Comparison of ENCODE assay signal across 25 mouse cellular contexts in genomic region chr11:116055873-116056272, GRCm38 (mm10). TPM values are rescaled to one million over a fixed set of nuclear protein-coding genes. Genes with fewer than 3 reads are reported as not detected.
DNase-seq lines count a peak whose midpoint lies in the region; ATAC-seq and TF ChIP-seq lines count a peak whose summit lies in the region.
"Had no signal": no experiment of that assay in that cellular context is flagged by ENCODE, and none has a peak within 500 bp of the region (broad histone marks: within the 10 kb centered on the region; RNA-seq: fewer than 3 reads in every experiment).

No protein-coding gene starts in this region.

- DNase-seq in liver = peak; percentile 48
- no peak for DNase-seq in liver, postnatal 0 days
- no peak for DNase-seq in liver, embryonic 13.5 days
- no peak for DNase-seq in adrenal gland, postnatal 10 days
- no peak for DNase-seq in neural tube, embryonic 10.5 days (ENCODE audit: extremely low spot score, low spot score)
- DNase-seq: adrenal gland, postnatal 14 days; B cell, adult 2 months; cerebellum, adult 11 months; cerebellum, adult 8-10 months; cerebellum, postnatal 14 days; gastrocnemius, postnatal 36 days; heart, adult 2 months; heart, postnatal 14 days; heart, postnatal 4 days had no signal

- H3K4me3 ChIP-seq in liver, postnatal 0 days (ENCODE audit: low read depth, low read length) = no peak overlapping the region
- no peak overlapping the region for H3K4me3 ChIP-seq in liver, embryonic 13.5 days (replicated peaks)
- H3K4me3 ChIP-seq: forebrain, embryonic 12.5 days; forebrain, embryonic 15.5 days; heart, adult 2 months; heart, embryonic 10.5 days; heart, embryonic 13.5 days had no signal

- no peak overlapping the region for H3K27ac ChIP-seq in liver, postnatal 0 days (ENCODE audit: low read depth)
- H3K27ac ChIP-seq in liver, embryonic 13.5 days = peak overlapping the region; percentile 20; the same call in 1 of the 2 replicates
- H3K27ac ChIP-seq: forebrain, embryonic 12.5 days; forebrain, embryonic 15.5 days; heart, adult 2 months; heart, embryonic 10.5 days; hindbrain, embryonic 14.5 days; hindbrain, postnatal 0 days had no signal

- H3K4me2 ChIP-seq in liver, postnatal 0 days (ENCODE audit: low read depth, low read length) = no peak overlapping the region
- H3K4me2 ChIP-seq in liver, embryonic 13.5 days = no peak overlapping the region
- H3K4me2 ChIP-seq: forebrain, embryonic 12.5 days; forebrain, embryonic 15.5 days; heart, embryonic 13.5 days; hindbrain, embryonic 14.5 days had no signal

- 61% methylated on average over 11 of the region's 11 CpGs for WGBS in liver, postnatal 0 days (ENCODE audit: insufficient replicate concordance)
- 59% methylated on average over 11 of the region's 11 CpGs for WGBS in liver, embryonic 13.5 days (ENCODE audit: insufficient replicate concordance)

- ATAC-seq in liver, postnatal 0 days = no peak
- ATAC-seq in erythroblast, adult 5-6 weeks (replicated peaks; ENCODE audit: low FRiP score, poor library complexity, severe bottlenecking) = peak; percentile 53
- ATAC-seq in liver, embryonic 13.5 days (ENCODE audit: low read depth) = peak; percentile 28; the same call in 1 of the 2 replicates
- peak; percentile 41 for ATAC-seq in megakaryocyte-erythroid progenitor cell, adult 5-6 weeks (replicated peaks; ENCODE audit: low FRiP score, low TSS enrichment, poor library complexity, severe bottlenecking)
- ATAC-seq: forebrain, embryonic 15.5 days; hindbrain, postnatal 0 days; Patski had no signal

- peaks cover 80% of the 10 kb centered on the region for H3K36me3 ChIP-seq in liver, postnatal 0 days (replicated peaks; ENCODE audit: insufficient read depth, low read length)
- H3K36me3 ChIP-seq in liver, embryonic 13.5 days = peaks cover 98% of the 10 kb centered on the region

- H3K9me3 ChIP-seq in liver, postnatal 0 days (ENCODE audit: low read length) = no peaks in the 10 kb centered on the region
- H3K9me3 ChIP-seq in liver, embryonic 13.5 days (replicated peaks) = no peaks in the 10 kb centered on the region
- H3K9me3 ChIP-seq: forebrain, embryonic 12.5 days; forebrain, embryonic 15.5 days; G1E; heart, embryonic 10.5 days; heart, embryonic 13.5 days had no signal

- TF ChIP-seq EP300 in liver, postnatal 0 days (IDR thresholded peaks at IDR 0.05; ENCODE audit: low read depth) = no peak

- no peaks in the 10 kb centered on the region for H3K27me3 ChIP-seq in liver, postnatal 0 days (ENCODE audit: insufficient read depth, low read length)
- no peaks in the 10 kb centered on the region for H3K27me3 ChIP-seq in liver, embryonic 13.5 days
- H3K27me3 ChIP-seq: CH12.LX; forebrain, embryonic 12.5 days; forebrain, embryonic 15.5 days; heart, embryonic 13.5 days; Patski had no signal

- peaks cover 19% of the 10 kb centered on the region for H3K4me1 ChIP-seq in liver, postnatal 0 days (ENCODE audit: insufficient read depth)
- H3K4me1 ChIP-seq in liver, embryonic 13.5 days (replicated peaks) = peaks cover 65% of the 10 kb centered on the region
- H3K4me1 ChIP-seq: forebrain, embryonic 15.5 days had no signal

- TF ChIP-seq CTCF in liver, postnatal 0 days (IDR thresholded peaks at IDR 0.05; ENCODE audit: low read depth) = no peak

- no peak overlapping the region for H3K9ac ChIP-seq in liver, postnatal 0 days (replicated peaks)
- H3K9ac ChIP-seq in liver, embryonic 13.5 days = peak overlapping the region; percentile 50; the same call in 1 of the 2 replicates
- H3K9ac ChIP-seq: forebrain, embryonic 12.5 days; forebrain, embryonic 15.5 days; heart, embryonic 13.5 days; hindbrain, embryonic 14.5 days had no signal

RNA-seq across cellular contexts. Expression of gene Unc13d, which starts 21.9 kb away (rescaled TPM):
- 6.1 and 6.9 TPM in 2 replicates for polyA plus RNA-seq in liver, postnatal 0 days (2015; fragmentation: Nextera tagmentation; extraction: Ambion mirVana)
- total RNA-seq in erythroblast, adult 5-6 weeks (2015; ENCODE audit: low replicate concordance) = 4.2 and 4.8 TPM in 2 replicates
- total RNA-seq in erythroblast, adult 5-6 weeks (2017; ENCODE audit: low replicate concordance) = 4.3 and 7.0 TPM in 2 replicates
- 31.6 and 32.7 TPM in 2 replicates for polyA plus RNA-seq in liver, embryonic 13.5 days (2015; fragmentation: Nextera tagmentation; extraction: Ambion mirVana)
- 47.1 and 58.7 TPM in 2 replicates for total RNA-seq in megakaryocyte-erythroid progenitor cell, adult 5-6 weeks (2014; fragmentation: Nextera tagmentation)
- total RNA-seq in megakaryocyte-erythroid progenitor cell, adult 5-6 weeks (2017) = 24.8 and 36.3 TPM in 2 replicates
- 1 to 10 TPM; 2.3 to 2.7 TPM for total RNA-seq in adrenal gland, postnatal 10 days (2021)

RNA-seq across cellular contexts. Expression of gene Unk, which starts 25.8 kb away (rescaled TPM):
- polyA plus RNA-seq in liver, postnatal 0 days (2015; fragmentation: Nextera tagmentation; extraction: Ambion mirVana) = 3.9 and 5.1 TPM in 2 replicates
- 4.2 and 6.9 TPM in 2 replicates for total RNA-seq in erythroblast, adult 5-6 weeks (2015; ENCODE audit: low replicate concordance)
- total RNA-seq in erythroblast, adult 5-6 weeks (2017; ENCODE audit: low replicate concordance) = 7.9 and 17.3 TPM in 2 replicates
- 9.8 and 10.7 TPM in 2 replicates for polyA plus RNA-seq in liver, embryonic 13.5 days (2015; fragmentation: Nextera tagmentation; extraction: Ambion mirVana)
- 27.0 and 53.0 TPM in 2 replicates for total RNA-seq in megakaryocyte-erythroid progenitor cell, adult 5-6 weeks (2014; fragmentation: Nextera tagmentation)
- 11.0 and 12.0 TPM in 2 replicates for total RNA-seq in megakaryocyte-erythroid progenitor cell, adult 5-6 weeks (2017)
- total RNA-seq in adrenal gland, postnatal 10 days (2021) = 10 to 100 TPM; 21.0 to 26.0 TPM

RNA-seq across cellular contexts. Expression of gene H3f3b, which starts 28.1 kb away (rescaled TPM):
- 647 and 656 TPM in 2 replicates for polyA plus RNA-seq in liver, postnatal 0 days (2015; fragmentation: Nextera tagmentation; extraction: Ambion mirVana)
- 366 and 401 TPM in 2 replicates for total RNA-seq in erythroblast, adult 5-6 weeks (2015; ENCODE audit: low replicate concordance)
- 384 and 542 TPM in 2 replicates for total RNA-seq in erythroblast, adult 5-6 weeks (2017; ENCODE audit: low replicate concordance)
- polyA plus RNA-seq in liver, embryonic 13.5 days (2015; fragmentation: Nextera tagmentation; extraction: Ambion mirVana) = 785 and 880 TPM in 2 replicates
- 594 and 607 TPM in 2 replicates for total RNA-seq in megakaryocyte-erythroid progenitor cell, adult 5-6 weeks (2014; fragmentation: Nextera tagmentation)
- 709 and 905 TPM in 2 replicates for total RNA-seq in megakaryocyte-erythroid progenitor cell, adult 5-6 weeks (2017)
- total RNA-seq in adrenal gland, postnatal 10 days (2021) = 100 to 1,000 TPM; 401 to 426 TPM

RNA-seq across cellular contexts. Expression of gene Wbp2, which starts 30.9 kb away (rescaled TPM):
- 63.3 and 65.0 TPM in 2 replicates for polyA plus RNA-seq in liver, postnatal 0 days (2015; fragmentation: Nextera tagmentation; extraction: Ambion mirVana)
- 105 and 125 TPM in 2 replicates for total RNA-seq in erythroblast, adult 5-6 weeks (2015; ENCODE audit: low replicate concordance)
- 58.0 and 68.8 TPM in 2 replicates for total RNA-seq in erythroblast, adult 5-6 weeks (2017; ENCODE audit: low replicate concordance)
- polyA plus RNA-seq in liver, embryonic 13.5 days (2015; fragmentation: Nextera tagmentation; extraction: Ambion mirVana) = 58.9 and 81.2 TPM in 2 replicates
- 57.6 and 94.8 TPM in 2 replicates for total RNA-seq in megakaryocyte-erythroid progenitor cell, adult 5-6 weeks (2014; fragmentation: Nextera tagmentation)
- total RNA-seq in megakaryocyte-erythroid progenitor cell, adult 5-6 weeks (2017) = 21.2 and 23.9 TPM in 2 replicates
- 100 to 1,000 TPM; 103 to 110 TPM for total RNA-seq in adrenal gland, postnatal 10 days (2021)

RNA-seq across cellular contexts. Expression of gene Galk1, which starts 43.4 kb away (rescaled TPM):
- 317 and 319 TPM in 2 replicates for polyA plus RNA-seq in liver, postnatal 0 days (2015; fragmentation: Nextera tagmentation; extraction: Ambion mirVana)
- 1.5 and 4.8 TPM in 2 replicates for total RNA-seq in erythroblast, adult 5-6 weeks (2015; ENCODE audit: low replicate concordance)
- total RNA-seq in erythroblast, adult 5-6 weeks (2017; ENCODE audit: low replicate concordance) = 3.6 and 4.5 TPM in 2 replicates
- 164 and 165 TPM in 2 replicates for polyA plus RNA-seq in liver, embryonic 13.5 days (2015; fragmentation: Nextera tagmentation; extraction: Ambion mirVana)
- 31.7 and 35.1 TPM in 2 replicates for total RNA-seq in megakaryocyte-erythroid progenitor cell, adult 5-6 weeks (2014; fragmentation: Nextera tagmentation)
- total RNA-seq in megakaryocyte-erythroid progenitor cell, adult 5-6 weeks (2017) = 29.7 and 39.5 TPM in 2 replicates
- total RNA-seq in adrenal gland, postnatal 10 days (2021) = 10 to 100 TPM; 67.0 to 90.6 TPM
